Mouse (Mus musculus) kidney, adult 11 months (tissue): ENCODE data around the gene Arhgef3.
A peak's percentile ranks its signal among the peaks of the same experiment; 100 is the strongest.
"Not testable (repeated sequence)": the region's sequence is repeated elsewhere in the genome, so short reads cannot be mapped to it uniquely, and the experiment has no call there.

Experiments
- DNase-seq: peaks from one replicate; pipeline ENCODE4 v3.0.0; 2022

Gene Arhgef3

DNA sequence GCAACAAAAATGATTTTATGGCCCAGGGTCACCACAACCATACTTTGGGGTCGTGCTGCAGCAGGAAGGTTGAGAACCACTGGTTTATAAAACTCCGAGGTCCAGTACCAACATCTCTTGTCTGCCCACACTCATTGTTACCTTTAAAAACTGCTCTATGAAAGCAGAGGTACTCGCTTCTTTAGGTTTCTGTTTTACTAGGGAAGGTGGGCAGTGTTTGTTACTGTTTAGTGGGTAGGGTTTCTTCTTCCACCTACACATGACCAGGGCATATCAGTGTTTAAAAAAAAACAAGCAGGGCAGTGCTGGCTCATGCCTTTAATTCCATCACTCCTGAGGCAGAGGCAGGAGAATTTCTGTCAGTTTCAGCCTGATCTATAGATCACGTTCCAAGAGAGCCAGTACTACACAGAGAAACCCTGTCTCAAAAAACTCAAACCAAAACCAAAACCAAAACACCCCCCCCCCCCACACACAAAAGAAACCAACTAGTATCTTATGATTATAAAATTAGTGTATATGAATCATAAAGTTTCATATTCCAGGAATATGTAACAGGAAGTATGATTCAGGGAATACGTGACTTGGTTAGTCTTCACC lies 83.9 kb downstream of the Arhgef3 start:
- no peak for DNase-seq

DNA sequence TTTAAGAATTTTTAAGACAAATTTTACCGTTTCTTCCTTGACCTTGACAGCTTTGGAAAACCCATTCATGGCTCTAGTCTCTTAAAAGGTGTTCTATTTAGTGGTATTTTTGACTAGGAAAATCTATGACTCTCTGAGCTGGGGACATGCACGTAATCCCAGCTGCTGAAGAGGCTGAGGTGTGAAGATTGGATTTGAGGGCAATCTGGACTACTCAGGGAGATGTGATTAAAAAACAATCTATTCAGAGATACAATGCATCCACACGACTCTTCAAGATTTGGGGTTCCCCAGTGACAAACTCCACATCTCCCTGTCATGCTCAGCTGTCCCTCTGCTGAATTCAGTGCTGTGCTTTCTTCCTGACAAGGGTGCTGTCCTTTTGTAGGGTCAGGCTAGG lies 84.4 kb downstream of the Arhgef3 start:
- DNase-seq, result no peak

DNA sequence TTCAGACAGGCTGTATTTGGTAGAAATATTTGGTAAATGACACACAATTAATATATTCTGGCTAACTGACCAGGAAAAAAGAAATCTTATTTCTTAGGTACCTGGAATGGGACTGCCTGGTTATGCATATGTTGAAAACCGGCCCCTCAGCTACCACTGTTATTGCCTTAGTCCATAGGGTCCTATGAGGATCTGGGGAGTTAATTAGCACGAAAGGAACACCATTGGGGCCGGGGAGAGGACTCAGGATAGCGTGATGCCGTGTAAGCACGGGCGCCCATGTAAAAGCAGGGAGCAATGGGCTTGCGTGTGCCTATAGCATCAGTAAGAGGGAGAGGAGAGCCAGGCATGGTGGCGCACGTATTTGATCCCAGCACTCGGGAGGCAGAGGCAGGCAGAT lies 85.2 kb downstream of the Arhgef3 start:
- DNase-seq, result no peak

DNA sequence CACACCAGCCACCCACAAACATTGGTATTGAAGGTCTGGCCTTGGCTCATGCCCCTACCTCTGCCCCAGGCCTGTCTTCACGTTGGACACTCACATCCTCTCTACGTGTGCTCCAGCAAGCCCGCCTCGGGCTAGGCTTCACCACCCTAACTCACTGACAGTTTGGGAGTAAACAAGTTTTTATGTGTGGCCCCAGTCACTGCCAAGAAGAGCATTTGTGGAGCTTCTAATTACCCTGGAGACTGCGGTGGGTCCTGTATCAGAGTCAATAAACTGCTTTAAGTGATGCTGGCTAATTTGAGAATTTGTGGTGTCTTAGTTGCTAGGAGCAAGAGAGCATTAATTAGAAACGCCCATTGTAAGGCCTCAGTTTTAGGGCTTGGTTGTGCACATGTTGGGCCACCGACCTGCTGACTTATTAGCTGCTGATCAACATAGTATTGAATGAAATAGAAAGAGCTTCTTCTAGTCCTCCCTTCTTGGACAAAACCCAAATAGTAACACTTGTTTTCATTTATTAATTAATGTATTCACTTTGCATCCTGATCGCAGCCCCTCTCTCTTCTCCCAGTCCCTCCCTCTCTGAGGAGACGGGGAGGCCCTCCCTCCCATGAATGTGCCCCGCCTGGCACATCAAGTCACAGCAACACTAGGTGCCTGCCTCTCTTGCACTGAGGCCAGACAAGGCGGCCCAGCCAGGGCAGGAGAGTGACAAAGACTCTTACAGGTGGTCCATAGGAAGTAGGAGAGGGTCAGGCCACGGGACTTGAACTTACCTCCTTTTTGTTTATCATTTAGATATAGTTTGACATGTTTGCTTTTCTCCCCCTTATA lies 86.3 kb downstream of the Arhgef3 start:
- no peak for DNase-seq

DNA sequence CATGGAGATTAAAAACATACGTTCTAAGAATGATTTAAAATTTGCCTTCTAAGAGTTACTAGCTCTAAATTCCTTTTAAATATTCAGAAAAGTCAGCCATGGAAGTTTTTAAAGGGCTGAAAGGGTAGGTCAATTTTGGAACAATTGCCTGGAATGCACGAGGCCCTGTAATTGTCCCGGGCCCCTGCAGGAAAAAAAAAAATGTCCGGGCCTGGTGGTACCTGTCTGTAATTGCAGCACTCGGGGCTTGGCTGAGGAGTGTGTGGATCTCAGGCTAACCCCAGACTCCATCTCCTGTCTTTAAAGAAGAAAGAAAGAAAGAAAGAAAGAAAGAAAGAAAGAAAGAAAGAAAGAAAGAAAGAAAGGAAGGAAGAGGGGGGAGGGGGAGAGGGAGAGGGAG lies 87.1 kb downstream of the Arhgef3 start:
- DNase-seq, result no peak

DNA sequence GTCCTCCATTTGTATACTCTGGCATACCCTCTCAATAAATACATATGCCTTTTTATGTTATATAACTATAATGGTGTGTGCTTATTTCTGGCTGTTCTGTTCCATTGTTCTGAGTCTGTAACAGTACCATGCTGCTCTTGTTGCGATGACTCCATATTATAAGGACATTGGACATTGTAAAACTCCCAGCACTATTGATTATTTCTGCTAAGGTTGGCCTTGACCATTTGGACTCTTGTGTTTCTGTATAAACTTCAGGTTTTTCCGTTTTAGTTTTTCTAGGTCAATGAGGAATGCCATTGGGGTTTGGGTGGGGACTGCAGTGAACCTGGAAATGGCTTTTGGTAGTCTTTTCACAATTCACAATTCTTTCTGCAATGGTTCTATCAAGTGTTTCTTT lies 90.0 kb downstream of the Arhgef3 start:
- DNase-seq, result no peak

DNA sequence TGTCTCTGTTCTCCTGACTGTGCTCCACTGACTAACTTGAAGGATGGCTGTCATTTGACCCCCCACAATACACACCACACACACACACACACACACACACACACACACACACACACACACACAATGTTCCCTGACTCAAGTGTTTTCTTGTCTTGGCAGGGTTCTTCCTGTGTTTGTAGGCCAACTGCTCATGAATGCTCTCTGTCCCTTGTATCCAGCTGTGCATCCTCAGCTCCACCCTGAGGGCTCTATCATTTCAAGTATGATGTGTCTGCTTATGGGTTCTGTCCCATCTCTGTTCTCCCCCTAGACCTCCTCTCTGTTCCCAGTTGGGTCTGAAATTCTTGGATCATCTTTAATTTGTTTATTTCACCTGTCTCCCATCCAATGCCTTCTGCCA lies 91.7 kb downstream of the Arhgef3 start:
- no peak for DNase-seq

DNA sequence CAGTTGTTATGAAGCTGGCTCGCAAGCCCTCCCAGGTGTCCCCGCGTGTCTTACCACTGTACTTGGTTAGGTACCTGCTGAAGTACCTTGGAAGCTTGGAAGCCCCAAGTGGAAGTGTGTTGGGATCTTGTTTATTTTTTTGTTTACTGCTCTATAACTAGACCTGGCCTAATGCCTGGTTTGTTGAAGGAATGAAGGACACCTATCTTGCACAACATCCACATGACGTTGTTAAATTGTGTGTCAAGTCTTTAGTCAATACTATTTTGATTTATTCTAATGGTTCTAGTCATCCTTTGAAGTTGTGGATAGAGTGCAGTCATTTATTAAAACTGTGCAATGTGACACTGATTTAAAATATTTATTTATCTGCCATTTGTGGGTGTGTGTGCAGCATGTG lies 94.8 kb downstream of the Arhgef3 start:
- DNase-seq, result no peak

DNA sequence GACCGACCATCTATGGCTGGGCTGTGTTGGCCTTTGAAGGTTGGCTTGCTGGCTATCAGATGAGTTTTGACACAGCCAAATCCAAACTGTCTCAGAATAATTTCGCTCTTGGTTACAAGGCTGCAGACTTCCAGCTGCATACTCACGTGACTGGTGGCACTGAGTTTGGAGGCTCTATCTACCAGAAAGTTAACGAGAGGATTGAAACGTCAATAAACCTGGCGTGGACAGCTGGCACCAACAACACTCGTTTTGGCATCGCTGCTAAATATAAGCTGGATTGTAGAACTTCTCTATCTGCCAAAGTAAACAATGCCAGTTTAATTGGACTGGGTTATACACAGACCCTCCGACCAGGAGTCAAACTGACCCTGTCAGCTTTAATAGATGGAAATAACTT lies 96.1 kb downstream of the Arhgef3 start:
- DNase-seq, result not testable (repeated sequence)

DNA sequence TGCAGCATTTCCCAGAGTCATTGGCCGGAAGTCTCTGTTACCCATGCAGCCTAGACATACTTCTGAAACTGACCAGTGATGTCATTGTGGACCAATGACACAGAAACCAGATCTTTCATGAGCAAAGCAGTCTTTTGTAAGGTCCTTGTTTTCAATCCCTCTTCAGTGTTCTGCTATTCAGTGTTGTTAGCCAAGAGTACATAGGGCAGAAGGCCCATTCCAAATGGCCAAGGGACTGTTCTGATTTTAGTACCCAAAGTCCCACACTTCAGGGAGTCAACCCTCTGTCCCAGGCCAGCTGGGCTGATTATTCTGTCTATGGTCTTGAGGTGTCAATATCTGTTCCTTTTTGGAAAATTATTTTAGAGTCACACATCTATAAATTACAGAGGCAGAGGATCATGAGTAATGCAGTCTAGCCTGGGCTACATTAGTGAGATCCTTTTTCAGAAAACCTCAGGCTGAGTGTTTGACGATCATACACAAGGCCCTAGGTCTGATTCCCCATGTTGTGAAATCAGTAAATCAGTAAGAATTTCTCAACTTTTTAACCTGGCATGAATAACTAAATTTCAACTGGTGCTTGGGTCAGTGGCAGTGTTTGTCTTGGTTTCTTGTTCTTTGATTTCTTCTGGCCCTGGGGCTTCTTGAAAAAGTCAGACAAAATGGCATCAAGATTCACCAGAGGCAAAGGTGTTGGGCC lies 97.2 kb downstream of the Arhgef3 start:
- no peak for DNase-seq

DNA sequence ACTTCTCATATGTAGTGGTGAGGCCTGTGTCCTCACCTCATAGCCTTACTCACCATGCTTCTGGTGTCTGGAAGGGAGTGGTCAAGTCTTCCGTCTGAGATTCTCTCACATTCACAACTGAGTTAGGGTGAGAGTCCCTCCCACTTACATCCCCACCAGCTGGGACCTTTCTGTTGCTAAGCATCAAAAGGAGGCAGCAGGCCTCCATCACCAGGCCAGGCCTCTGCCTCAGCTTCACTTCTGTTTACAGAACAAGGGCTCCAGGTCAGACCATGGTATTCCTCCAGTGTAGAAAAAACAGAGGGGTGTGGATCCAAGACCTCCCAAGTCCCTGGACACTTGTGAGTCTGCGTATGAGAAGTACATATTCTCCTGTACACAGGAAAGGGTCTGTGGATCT lies 99.5 kb downstream of the Arhgef3 start:
- no peak for DNase-seq

DNA sequence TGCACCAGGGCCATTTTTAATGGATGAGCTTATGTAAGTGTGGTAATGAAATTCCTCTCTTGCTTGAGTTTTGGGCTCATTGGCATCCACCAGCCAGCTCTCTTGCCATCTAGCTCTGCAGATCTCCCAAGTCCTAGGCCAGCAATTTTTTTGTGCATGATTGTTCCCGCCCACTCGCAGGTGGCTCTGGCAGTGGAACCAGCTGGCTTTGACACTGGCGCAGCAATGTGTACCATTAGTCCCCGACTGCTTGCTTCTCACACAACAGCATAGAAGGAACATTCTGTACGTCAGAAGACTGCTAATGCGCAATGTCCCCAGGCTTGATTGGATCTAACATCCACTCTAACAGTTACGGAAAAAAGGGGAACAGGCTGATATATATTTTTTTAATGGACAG lies 105.0 kb downstream of the Arhgef3 start:
- DNase-seq, result no peak

DNA sequence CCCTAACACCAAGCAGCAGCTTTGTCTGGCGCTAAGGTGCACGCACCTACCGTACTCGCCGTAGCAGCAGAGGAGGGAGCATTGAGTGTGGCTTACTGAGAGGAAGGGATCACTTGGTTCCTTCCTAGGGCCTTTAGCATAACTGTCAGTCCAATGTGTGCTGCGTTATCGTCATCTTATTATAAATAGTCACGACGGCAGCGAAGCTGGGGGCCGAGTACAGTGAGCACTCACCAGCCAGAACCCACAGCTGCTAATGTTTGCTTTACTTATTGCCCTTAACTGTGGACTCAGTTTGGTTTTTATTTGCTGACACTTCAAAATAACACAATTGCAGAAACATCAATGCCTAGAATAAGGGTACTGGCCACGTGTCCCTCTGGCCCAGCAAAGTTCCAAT lies 105.6 kb downstream of the Arhgef3 start:
- no peak for DNase-seq

DNA sequence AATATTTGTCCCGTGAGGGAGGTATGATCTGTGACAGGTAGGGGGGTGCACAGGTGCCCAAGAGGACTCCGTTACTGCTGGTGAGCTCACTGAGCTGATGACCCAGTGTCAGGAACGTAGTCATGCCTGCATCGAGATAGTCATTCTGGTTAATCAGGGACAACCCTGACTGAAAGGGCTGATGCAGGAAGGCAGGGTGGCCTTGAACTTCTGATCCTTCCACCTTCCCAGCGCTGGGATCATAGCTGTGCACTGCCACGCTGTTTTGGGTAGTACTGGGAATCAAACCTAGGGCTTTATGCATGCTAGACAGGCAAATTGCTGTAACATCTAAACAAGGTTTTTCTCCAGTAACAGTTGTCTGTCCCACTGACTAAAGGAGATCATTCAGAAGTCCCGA lies 109.9 kb downstream of the Arhgef3 start:
- no peak for DNase-seq

DNA sequence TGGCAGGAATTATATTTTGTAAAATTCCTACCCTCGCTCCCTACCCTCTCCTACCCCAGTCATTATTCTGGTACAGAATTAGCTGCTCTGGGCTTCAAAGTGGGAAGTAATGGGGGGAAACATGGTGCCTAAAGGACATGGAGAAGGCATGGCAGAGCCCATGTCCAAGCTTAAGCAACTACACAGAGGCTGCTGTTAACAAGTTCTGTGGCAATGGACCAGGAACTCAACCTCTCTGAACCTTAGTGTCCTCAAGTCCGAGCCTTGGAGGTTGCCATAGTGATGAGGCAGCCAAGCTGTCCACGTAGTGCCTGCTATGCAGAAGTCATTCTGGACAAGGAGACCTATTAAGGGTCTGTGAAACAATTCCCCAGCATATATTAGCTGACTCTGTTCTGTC lies 111.6 kb downstream of the Arhgef3 start:
- no peak for DNase-seq

DNA sequence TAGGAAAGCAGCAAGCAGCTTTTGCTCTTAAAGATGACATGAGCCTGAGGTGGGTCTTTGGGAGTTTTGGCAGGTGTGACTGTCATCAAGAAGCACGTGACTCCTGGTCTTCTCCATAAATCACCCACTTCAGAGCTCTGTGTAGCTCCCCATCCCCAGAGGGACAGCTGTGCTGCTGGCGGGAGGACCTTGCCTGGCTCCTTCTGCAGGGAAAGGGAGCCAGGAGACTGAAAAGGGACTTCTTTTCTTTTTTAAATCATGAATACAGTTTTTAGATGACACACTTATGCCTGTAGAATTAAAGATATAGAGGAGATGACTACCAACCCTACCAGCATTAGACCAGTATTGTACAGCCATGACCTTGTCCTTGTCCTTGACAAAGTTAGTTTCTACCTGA lies 113.6 kb downstream of the Arhgef3 start:
- DNase-seq, result no peak

DNA sequence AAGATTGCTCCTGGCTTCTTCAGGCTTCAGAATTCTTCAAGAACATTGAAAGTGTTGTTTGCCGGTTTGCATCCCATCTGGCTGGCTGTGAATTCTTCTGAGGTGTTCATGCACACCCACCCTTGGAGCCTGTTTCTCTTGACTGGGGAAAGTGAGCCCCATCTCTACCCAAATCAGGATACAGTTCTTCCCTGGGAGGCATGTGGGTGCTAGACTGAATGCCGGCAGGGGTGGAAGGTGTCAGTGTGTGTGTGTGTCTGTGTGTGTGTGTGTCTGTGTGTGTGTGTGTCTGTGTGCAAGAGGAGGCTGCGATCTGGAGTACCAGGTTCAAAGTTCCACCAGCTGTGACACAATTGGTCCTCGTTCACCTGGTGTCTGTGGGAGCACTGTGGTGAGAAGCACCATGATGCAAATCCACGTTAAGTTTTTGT lies 114.3 kb downstream of the Arhgef3 start:
- no peak for DNase-seq

DNA sequence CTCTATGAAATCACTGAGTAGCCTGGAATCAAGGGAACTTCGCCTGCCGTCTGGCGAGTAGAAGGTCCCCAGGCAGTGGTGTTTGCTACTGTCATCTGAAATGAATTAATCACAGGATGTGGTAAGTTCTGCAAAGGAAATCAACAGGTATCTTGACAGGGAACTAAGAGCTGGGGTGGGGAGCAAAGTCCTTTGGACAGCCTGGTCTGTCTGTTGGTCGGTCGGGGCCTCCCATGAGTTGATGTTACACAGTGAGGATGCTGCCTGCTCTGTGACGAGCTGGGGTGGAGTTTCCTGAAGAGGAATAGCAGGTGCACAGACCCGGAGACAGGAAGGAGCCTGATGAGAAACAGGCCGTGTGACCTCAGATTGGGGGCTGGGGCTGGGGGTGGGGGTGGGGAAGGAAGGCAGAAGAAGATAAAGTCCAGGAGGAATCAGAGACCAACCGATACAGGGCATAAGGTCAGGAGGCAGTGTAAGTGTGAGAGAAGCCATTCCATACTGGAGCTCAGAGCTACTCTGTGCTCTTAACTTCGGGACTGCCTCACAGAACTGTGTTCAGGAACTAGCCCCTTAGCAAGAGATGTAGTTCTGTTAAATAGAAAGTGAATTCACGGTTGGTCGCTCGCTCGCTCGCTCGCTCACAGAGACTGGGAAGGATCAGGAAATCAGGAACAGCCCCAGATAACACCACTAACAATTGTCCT lies 114.9 kb downstream of the Arhgef3 start:
- peak; percentile 36 for DNase-seq

DNA sequence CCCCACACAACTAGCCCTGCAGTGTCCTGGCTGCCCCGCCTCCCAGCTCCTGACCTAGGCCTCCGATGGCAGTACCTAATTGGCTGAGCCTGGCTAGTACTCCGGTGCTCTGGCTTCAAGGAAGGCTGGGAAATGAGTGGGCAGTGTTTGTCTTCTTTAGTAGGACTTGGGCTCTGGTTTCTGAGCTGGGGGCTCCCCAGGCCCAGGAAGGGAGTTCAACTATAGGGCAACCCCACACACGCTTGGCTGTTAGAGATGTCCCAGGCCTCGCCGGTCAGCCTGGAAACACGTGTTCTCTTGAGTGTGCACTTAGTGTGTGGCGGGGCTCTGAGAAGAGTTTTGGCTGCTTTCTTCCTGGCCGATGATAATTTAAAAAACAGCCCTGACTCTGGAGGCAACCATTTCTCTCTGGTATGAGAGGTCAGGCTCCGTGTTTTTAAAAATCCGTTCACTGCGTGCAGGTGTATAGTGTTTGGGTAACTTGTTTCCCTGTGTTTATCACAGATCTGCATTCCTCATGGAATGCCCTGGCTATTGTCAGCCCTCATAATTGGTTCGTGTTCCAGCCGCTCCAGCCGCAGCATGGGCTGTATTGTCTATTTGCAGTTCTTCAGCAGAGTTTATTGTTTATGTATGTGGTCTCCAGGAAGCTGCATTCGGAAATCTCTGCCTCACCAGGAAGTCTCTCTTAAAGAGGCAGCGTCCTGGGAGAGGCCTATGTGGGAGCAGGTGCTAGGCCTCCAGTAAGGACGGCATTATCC lies 115.7 kb downstream of the Arhgef3 start:
- DNase-seq, result no peak

DNA sequence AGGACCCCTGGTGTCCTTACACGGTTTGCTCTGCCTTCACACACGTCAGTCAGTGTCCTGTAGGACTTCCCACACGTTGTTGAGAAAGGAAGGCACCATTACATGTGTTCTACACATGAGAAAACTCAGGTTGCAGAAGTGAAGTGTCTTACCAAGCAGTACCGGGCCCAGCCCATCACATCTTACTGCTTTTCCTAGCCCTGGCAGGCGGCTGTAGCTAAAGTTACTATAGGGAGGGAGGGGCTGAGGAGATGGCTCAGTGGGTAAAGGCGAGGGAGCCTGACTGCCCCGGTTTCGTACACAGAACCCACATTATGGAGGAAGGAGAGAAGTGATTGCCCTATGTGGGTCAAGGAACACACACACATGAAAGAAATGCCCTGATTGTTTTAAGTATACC lies 116.8 kb downstream of the Arhgef3 start:
- DNase-seq, result no peak

DNA sequence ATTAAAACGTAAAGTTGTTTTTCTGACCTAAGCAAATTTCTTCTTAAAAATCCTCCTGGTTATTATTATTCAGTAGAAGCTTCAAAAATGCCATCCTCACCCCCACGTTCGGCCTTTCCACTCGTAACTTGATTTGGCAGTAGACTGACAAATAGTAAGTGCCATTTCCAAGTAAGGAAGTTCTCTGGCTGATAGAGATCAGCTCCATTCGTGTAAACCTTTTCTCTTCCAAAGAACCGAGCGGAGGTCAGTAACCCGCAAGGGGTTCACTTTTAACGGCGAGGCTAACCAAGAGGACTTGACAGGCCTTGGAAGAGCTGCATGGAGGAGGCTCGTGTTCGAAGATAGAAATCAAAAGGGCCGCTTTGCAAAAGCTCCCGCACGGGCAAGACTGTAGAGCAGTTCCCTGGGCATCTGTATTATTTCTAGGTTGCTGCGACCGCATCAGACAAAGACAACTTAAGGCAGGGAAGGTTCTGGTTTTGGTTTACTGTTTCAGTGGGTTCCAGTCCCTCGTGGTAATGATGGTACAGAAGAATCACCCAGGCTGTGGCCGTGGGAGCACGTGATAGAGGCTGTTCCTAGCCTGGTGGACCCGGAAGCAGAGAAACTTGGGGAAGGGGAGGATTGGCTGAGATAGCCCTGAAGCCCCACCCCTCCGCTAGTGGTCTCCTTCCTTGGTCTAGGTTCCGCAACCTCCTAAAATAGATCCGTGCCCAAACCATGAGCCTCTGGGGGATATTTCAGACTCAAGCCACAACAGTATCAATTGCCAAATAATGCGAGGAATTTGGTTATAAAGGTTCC lies 117.5 kb downstream of the Arhgef3 start:
- no peak for DNase-seq

DNA sequence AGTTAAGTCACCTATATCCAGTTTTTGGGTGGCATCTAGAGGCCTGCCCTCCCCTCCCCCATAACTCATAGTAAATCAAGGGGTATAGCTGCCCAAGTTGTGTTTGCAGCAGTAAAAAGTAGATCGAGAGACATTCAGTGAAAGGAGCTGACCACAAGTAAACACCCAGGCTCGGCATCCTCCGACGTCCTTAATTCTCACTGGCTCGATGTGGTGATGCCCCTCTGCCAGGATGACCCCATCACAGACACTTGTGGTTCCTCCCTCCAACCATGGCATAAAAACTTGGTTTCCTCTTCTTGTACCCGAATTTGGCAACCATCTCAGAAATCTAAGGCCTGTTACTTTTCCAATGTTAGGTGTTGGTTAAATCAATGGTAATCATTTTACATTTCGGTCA lies 118.4 kb downstream of the Arhgef3 start:
- no peak for DNase-seq
